Mouse (Mus musculus) bone marrow, adult 2 months (tissue): ENCODE measurements around the gene Baz1a. TPM values are rescaled to one million over a fixed set of nuclear protein-coding genes. Genes with fewer than 3 reads are reported as not detected.

Experiments used
- H3K27ac ChIP-seq: fragments of 200-500 bp; 2 replicates; pipeline ENCODE4 v1.5.1; 2012; ENCODE audit warnings: low read depth, mild to moderate bottlenecking, control low read depth, inconsistent platforms, low read length; ENCODE audit not compliant: control insufficient read depth, poor library complexity, insufficient read depth
- H3K4me1 ChIP-seq: fragments of 200-500 bp; 2 replicates; pipeline ENCODE4 v1.6.1; 2011; ENCODE audit warnings: low read length; ENCODE audit not compliant: control insufficient read depth, insufficient read depth
- H3K4me3 ChIP-seq: fragments of 200-500 bp; replicated peaks from 2 replicates; pipeline ENCODE3; 2011; ENCODE audit warnings: mild to moderate bottlenecking, low read depth, low read length, control low read depth; ENCODE audit not compliant: control insufficient read depth
- CTCF ChIP-seq: fragments of 200-500 bp; IDR thresholded peaks from 2 replicates; pipeline ENCODE4 v1.5.1; 2011; ENCODE audit warnings: low read length, control low read depth; ENCODE audit not compliant: control insufficient read depth, insufficient read depth
- POLR2A ChIP-seq: fragments of 200-500 bp; IDR thresholded peaks from 2 replicates; pipeline ENCODE4 v1.6.1; 2011; ENCODE audit warnings: low read depth, mild to moderate bottlenecking, control low read depth, low read length, borderline replicate concordance; ENCODE audit not compliant: control insufficient read depth
- WGBS: fragments of 180-500 bp; shearing (Covaris S2); methylation state at CpG from one replicate; pipeline ENCODE4 v1.1.7; 2018; 5-methylcytosine and 5-hydroxymethylcytosine counted together
- polyA plus RNA-seq: library from polyadenylated mRNA; stranded (reverse); fragments of >200 nt; gene quantifications from 2 replicates; pipeline ENCODE4 v1.2.4, GENCODE M21; 2011; ENCODE audit warnings: low replicate concordance; ENCODE audit not compliant: missing spikeins, insufficient read depth, insufficient read length

The Baz1a gene
- polyA plus RNA-seq, 1 experiment: 40.3 TPM

- TF ChIP-seq CTCF (no peak), POLR2A (no peak)
- 72% methylated on average over 1 of the region's 1 CpGs for WGBS
- Histone ChIP-seq H3K4me1 (no peaks in the 10 kb centered on the region; the same call in 1 of the 2 replicates), H3K4me3 (no peak overlapping the region), H3K27ac (no peak overlapping the region)
These were observed 136.3 kb downstream of the Baz1a start for GRCm38 (mm10) chr12:54877875-54878274.

- H3K4me3 ChIP-seq: no peak overlapping the region
- H3K27ac ChIP-seq: no peak overlapping the region
- no peaks in the 10 kb centered on the region; the same call in 1 of the 2 replicates for H3K4me1 ChIP-seq
- TF ChIP-seq POLR2A (no peak), CTCF (no peak)
- WGBS: 62% methylated on average over 5 of the region's 5 CpGs
These were observed 137.3 kb downstream of the Baz1a start for GRCm38 (mm10) chr12:54876879-54877278.

DNA sequence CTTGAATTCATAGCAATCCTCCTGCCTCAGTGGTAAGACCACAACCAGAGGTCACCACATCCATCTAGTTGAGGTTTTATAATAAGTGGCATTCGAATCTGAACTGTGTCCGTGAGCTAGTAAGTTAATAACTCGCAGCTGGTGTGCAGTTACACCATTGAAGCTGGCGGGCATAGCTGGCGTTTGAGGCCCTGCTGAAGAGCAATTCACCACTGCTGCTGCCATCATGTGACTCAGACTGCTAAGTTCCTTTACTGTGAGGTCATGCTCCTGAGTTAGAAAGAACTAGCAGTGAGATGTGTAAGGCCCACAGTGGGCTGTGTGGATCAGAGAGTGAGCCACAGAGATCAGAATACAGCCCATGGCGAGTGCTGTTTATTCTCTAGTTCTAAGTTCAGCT lies 139.4 kb downstream of the Baz1a start:
- 86% methylated on average over 6 of the region's 6 CpGs for WGBS
- Histone ChIP-seq H3K27ac (no peak overlapping the region), H3K4me3 (no peak overlapping the region), H3K4me1 (no peaks in the 10 kb centered on the region; the same call in 1 of the 2 replicates)
- no peak for TF ChIP-seq CTCF
- no peak for TF ChIP-seq POLR2A

DNA sequence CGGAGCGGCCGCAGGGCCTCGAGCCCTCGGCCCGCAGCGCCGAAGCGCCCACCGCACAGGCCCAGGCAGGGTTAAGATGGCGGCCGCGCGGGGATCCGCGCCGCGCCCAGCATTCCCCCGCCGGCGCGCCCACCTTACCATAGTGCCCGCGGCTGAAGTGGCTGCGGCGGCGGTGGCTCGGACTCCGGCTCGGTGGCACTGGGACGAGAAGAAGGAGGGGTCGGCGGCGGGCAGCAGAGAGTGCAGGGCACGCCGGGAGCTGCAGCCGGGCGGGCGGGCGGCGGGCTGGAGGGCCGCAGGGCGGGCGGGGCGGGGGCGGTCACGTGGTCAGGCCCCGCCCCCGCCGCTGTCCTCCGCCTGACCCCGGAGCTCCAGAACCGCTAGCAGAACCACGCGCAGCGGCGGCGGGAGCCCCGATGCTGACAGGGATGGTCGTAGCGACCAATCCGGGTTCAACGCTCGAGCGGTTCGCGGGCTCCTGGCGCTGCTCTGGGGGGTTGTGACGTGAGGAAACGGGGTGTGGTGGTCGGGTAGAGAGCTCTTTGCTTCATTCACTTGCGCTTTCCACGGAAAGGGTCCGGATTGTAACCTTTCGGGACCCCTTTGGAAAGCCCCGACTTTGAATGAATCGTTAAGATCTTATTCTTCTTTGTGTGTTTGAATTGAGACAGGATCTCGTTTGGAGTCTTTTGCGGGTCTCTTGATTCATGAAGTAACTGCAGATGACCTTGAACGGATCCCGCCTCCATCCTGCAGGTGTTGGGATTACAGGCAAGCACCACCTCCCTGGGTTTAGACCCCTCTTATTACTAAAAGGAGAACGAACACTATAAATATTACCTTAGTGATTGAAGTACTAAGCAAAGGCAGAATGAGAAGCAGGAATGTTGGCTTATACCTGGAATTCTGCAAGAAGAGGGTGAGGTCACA lies 151.3 kb downstream of the Baz1a start, which contains the start of gene Cfl2:
Cfl2 (minus strand) TSS at position 272 of the 930 bp plus-strand sequence.
- H3K4me1 ChIP-seq: no peaks in the 10 kb centered on the region; the same call in 1 of the 2 replicates
- no peak; the same call in 1 of the 2 replicates for TF ChIP-seq POLR2A
- no peak for TF ChIP-seq CTCF
- peak within 1 kb of the TSS; percentile 93 for H3K4me3 ChIP-seq
- WGBS: under 1% methylated on average over 77 of the region's 82 CpGs
- peak within 1 kb of the TSS; percentile 93 for H3K27ac ChIP-seq

DNA sequence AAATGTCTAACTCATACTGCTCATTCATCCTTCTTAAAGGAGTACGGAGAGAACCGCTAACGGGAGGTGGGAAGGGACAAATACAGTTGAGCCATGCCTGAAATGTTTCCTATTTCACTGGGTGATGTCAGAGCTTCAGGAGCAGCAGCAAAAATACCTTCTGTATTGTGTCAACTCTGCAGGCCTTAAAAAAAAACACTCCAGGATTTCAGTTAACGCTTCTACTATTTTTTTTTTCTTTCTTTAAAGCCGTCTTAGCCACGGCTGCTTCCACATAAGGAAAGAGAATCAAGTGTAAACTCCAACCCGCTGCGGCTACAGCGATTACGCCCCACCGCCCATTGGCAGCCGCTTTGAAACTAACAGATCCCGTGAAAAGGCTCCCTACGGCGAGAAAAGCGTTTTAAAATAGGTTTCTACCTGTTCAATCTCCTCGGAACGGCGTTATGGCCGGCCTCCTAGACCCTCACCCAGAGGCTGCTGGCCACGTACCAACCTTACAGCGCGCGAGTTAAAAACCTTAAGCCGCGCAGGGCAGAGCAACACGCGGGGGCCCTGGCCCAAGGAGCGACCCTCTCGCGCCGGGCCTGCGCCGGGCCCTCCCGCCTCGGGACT lies 152.1 kb downstream of the Baz1a start:
- under 1% methylated on average over 36 of the region's 36 CpGs for WGBS
- H3K4me1 ChIP-seq: no peaks in the 10 kb centered on the region; the same call in 1 of the 2 replicates
- H3K4me3 ChIP-seq: peak overlapping the region; percentile 93
- H3K27ac ChIP-seq: peak overlapping the region; percentile 93
- no peak for TF ChIP-seq CTCF
- TF ChIP-seq POLR2A: no peak

- H3K4me1 ChIP-seq: no peaks in the 10 kb centered on the region; the same call in 1 of the 2 replicates
- H3K4me3 ChIP-seq: no peak overlapping the region
- H3K27ac ChIP-seq: no peak overlapping the region
- TF ChIP-seq POLR2A (no peak), CTCF (no peak)
- WGBS: 78% methylated on average over 6 of the region's 6 CpGs
These were observed 154.6 kb downstream of the Baz1a start for GRCm38 (mm10) chr12:54859531-54859930.

DNA sequence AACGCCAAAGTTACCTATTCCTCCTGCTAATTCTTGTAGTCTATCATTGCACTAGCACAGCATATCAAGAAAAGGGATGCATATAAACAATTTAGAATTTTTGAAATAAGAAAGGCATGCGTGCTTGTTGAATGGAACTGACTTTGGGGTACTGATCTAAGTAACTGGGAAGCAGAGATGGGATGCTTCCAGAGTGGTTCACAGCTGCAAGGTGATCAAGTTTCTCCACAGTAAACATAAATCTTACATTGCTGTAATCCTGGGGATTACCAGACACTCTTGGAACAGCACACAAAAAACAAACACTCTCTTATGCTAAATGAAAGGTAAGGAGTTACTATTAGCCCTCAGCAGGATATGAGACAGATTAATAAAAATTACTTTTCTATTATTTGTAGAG lies 163.6 kb downstream of the Baz1a start:
- Histone ChIP-seq H3K4me1 (no peaks in the 10 kb centered on the region), H3K4me3 (no peak overlapping the region), H3K27ac (no peak overlapping the region)
- no peak for TF ChIP-seq POLR2A
- no peak for TF ChIP-seq CTCF
- WGBS: 84% methylated on average over 2 of the region's 2 CpGs

GRCm38 (mm10) chr12:54844415-54844814 lies 169.7 kb downstream of the Baz1a start:
- Histone ChIP-seq H3K4me1 (no peaks in the 10 kb centered on the region), H3K27ac (peak overlapping the region; percentile 48; the same call in 1 of the 2 replicates), H3K4me3 (no peak overlapping the region)
- TF ChIP-seq CTCF: no peak
- no peak for TF ChIP-seq POLR2A

Other genes starting within 250 kb of the Baz1a start
- 17.7 and 21.1 TPM in 2 replicates for gene Snx6, start 218.6 kb downstream of the Baz1a start, polyA plus RNA-seq
- gene Cfl2, start 151.5 kb downstream of the Baz1a start, polyA plus RNA-seq: 16.2 and 16.6 TPM in 2 replicates
- not detected in 2 replicates for gene Gm20403, start 27.8 kb downstream of the Baz1a start, polyA plus RNA-seq
- gene 2700097O09Rik, start 65.8 kb upstream of the Baz1a start, polyA plus RNA-seq: 16.7 and 23.2 TPM in 2 replicates
- gene Srp54a, start 65.9 kb upstream of the Baz1a start, polyA plus RNA-seq: 22.5 and 28.9 TPM in 2 replicates
- 8.0 and 12.0 TPM in 2 replicates for gene Fam177a, start 110.1 kb upstream of the Baz1a start, polyA plus RNA-seq
- gene Srp54b, start 140.8 kb upstream of the Baz1a start, polyA plus RNA-seq: 3.1 and 4.9 TPM in 2 replicates
- not detected in 2 replicates for gene 1700047I17Rik2, start 185.2 kb upstream of the Baz1a start, polyA plus RNA-seq
- gene Srp54c, start 215.8 kb upstream of the Baz1a start, polyA plus RNA-seq: 15.9 and 20.3 TPM in 2 replicates